Mouse (Mus musculus) intestine, embryonic 14.5 days (tissue): ENCODE results near the gene Unc45a. TPM values are rescaled to one million over a fixed set of nuclear protein-coding genes. Genes with fewer than 3 reads are reported as not detected.

ENCODE experiments used
- ATAC-seq: fragments of 200-750 bp; cut with Nextera tagmentation; replicated peaks from 2 replicates; pipeline ENCODE4 v1.8.0; 2017; ENCODE audit warnings: low read depth, moderate number of reproducible peaks, moderate TSS enrichment, moderate library complexity; ENCODE audit not compliant: low FRiP score, low TSS enrichment
- DNase-seq: peaks from one replicate; pipeline ENCODE4 v3.0.0-alpha.2; 2018; ENCODE audit warnings: low spot score
- H3K27ac ChIP-seq: fragments of 300-500 bp; sonication (generic); 2 replicates; pipeline ENCODE4 v1.5.1; 2014; ENCODE audit warnings: low read depth, mild to moderate bottlenecking, control low read depth
- H3K27me3 ChIP-seq: fragments of 300-500 bp; sonication (generic); replicated peaks from 2 replicates; pipeline ENCODE4 v1.6.1; 2014; ENCODE audit warnings: low read length, control low read depth; ENCODE audit not compliant: control insufficient read depth, insufficient read depth
- H3K36me3 ChIP-seq: fragments of 300-500 bp; sonication (generic); 2 replicates; pipeline ENCODE4 v1.6.1; 2014; ENCODE audit warnings: low read length, control low read depth; ENCODE audit not compliant: control insufficient read depth, insufficient read depth
- H3K4me1 ChIP-seq: fragments of 300-500 bp; sonication (generic); replicated peaks from 2 replicates; pipeline ENCODE4 v1.6.1; 2014; ENCODE audit warnings: low read length, control low read depth, mixed read lengths; ENCODE audit not compliant: control insufficient read depth, insufficient read depth
- H3K4me2 ChIP-seq: fragments of 300-500 bp; sonication (generic); 2 replicates; pipeline ENCODE4 v1.6.1; 2014; ENCODE audit warnings: low read length
- H3K4me3 ChIP-seq: fragments of 300-500 bp; sonication (generic); 2 replicates; pipeline ENCODE4 v1.5.1; 2014; ENCODE audit warnings: low read depth, low read length, control low read depth, mixed read lengths
- H3K9ac ChIP-seq: fragments of 300-500 bp; sonication (generic); 2 replicates; pipeline ENCODE4 v1.6.1; 2014; ENCODE audit warnings: mild to moderate bottlenecking, low read length
- H3K9me3 ChIP-seq: fragments of 300-500 bp; sonication (generic); 2 replicates; pipeline ENCODE4 v1.6.1; 2016; ENCODE audit warnings: low read length, control low read depth; ENCODE audit not compliant: control insufficient read depth
- WGBS: fragments of 180-500 bp; shearing (Covaris S2); extraction: QIAGEN DNeasy Blood & Tissue Kit; methylation state at CpG from one replicate; pipeline ENCODE4 v1.1.7; 2014; 5-methylcytosine and 5-hydroxymethylcytosine counted together
- polyA plus RNA-seq: library from polyadenylated mRNA; unstranded; fragments of >200 nt; fragmentation: Nextera tagmentation; extraction: Ambion mirVana; gene quantifications from 2 replicates; pipeline ENCODE4 v1.2.1, GENCODE M21; 2014

Gene Unc45a
- polyA plus RNA-seq, 1 experiment from 2014 or later, result 29.9 TPM

DNA sequence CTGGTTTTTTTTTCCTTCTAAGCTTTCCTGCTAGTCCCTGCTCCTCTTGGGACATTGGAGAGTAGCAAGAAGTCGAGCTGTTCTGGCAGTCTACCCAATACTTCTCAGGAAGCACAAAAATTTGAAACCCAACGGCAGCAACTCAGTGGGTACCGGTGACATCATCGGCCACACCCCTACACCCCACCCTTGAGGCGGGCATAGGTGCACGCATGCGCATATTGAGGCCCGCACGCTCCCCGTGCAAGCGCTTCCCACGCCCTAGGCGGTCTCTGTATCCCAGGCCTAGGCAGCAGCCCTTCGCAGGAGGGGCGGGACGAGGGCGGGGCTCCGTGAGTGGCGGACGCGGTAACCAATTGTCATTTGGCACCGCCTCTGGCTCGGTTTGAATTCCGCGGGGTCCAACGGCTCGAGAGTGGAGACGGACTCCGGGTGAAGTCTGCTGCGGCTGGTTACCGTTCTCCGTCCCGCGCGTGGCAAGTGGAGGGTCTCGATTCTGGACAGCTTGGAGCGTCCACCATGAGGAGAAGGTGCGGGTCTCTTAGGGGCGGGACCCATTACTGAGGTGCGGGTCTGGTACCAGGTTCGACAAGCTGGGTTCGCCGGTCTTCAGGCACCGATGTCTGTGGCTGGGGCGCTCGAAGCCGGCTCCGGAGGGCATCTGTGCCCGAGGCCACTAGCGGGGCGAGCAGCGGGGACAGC lies 46.6 kb downstream of the Unc45a start, which contains the start of gene Prc1:
Gene Prc1, plus strand, starts transcription at position 389 of the 702 bp plus-strand sequence.
- H3K9me3 ChIP-seq, result no peaks in the 10 kb centered on the region
- H3K4me2 ChIP-seq, result peak within 1 kb of the TSS; percentile 54
- H3K9ac ChIP-seq, result peak within 1 kb of the TSS; percentile 50
- peak; percentile 100 for DNase-seq
- no peaks in the 10 kb centered on the region for H3K27me3 ChIP-seq
- ATAC-seq, result peak; percentile 99
- peak within 1 kb of the TSS; percentile 55 for H3K4me3 ChIP-seq
- peak within 1 kb of the TSS; percentile 62 for H3K27ac ChIP-seq
- peaks cover 12% of the 10 kb centered on the region for H3K4me1 ChIP-seq
- WGBS, result under 1% methylated on average over 52 of the region's 52 CpGs
- peaks cover 15% of the 10 kb centered on the region for H3K36me3 ChIP-seq

DNA sequence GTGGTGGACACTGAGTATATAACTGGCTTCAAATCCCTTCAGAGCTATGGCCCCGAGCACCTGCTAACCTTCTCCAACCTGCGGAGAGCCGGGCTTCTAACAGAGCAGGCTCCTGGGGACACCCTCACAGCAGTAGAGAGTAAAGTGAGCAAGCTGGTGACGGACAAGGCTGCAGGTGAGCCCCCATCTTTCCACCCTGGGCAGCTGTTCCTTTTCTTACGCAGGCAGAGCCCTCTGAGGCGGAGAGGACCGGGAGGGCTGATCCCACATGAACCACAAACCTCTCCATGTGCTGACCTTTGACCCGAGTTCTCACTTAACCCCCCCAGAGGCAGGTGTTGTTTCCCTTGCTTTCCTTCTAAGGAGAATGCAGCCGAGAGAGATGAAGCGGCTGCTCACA lies 53.1 kb downstream of the Unc45a start:
- no peaks in the 10 kb centered on the region for H3K9me3 ChIP-seq
- H3K4me3 ChIP-seq, result no peak overlapping the region
- no peak overlapping the region for H3K4me2 ChIP-seq
- no peak for DNase-seq
- no peak overlapping the region for H3K27ac ChIP-seq
- WGBS, result 83% methylated on average over 10 of the region's 10 CpGs
- ATAC-seq, result no peak
- no peaks in the 10 kb centered on the region for H3K27me3 ChIP-seq
- H3K4me1 ChIP-seq, result no peaks in the 10 kb centered on the region
- H3K9ac ChIP-seq, result no peak overlapping the region
- peaks cover 63% of the 10 kb centered on the region for H3K36me3 ChIP-seq

DNA sequence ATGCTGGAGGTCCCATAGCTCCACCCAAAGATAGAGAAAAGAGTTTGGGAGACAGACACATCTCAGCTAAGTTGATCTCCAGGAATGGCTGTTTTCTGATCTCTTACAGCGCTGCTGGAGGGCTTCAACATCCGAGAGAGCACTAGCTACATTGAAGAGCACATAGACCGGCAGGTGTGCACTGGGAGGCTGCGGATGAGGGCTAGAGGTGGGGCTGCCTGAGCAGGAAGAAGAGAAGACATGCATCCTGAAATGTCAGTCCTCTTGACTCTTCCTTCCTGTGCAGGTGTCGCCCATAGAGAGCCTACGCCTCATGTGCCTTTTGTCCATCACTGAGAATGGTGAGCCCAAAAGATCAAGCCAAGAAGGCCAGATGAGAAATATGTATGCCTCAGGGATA lies 55.1 kb downstream of the Unc45a start:
- H3K27ac ChIP-seq, result no peak overlapping the region
- 92% methylated on average over 6 of the region's 6 CpGs for WGBS
- no peaks in the 10 kb centered on the region for H3K27me3 ChIP-seq
- H3K9me3 ChIP-seq, result no peaks in the 10 kb centered on the region
- H3K4me1 ChIP-seq, result no peaks in the 10 kb centered on the region
- peaks cover 64% of the 10 kb centered on the region for H3K36me3 ChIP-seq
- no peak overlapping the region for H3K4me3 ChIP-seq
- DNase-seq (no peak), ATAC-seq (no peak)
- no peak overlapping the region for H3K4me2 ChIP-seq
- no peak overlapping the region for H3K9ac ChIP-seq

DNA sequence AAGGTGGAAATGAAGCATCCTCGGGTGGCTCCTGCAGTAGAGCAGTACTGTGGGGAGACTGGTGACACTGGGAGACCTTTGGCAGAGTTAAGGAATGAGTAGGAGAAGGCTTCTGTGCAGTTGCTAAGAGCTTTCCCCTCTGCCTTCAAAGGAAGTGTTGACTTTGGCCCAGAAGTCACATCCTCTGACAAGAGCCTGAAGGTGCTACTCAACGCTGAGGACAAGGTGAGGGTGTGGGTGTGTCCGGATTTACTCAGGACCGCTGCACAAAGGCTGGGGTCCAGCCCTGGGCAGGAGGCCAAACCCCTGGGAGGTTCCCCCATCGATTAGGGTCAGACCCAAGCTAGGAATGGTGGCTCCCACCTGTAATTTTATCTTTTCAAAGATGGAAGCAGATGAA lies 56.4 kb downstream of the Unc45a start:
- no peak overlapping the region for H3K4me3 ChIP-seq
- no peak overlapping the region for H3K27ac ChIP-seq
- H3K36me3 ChIP-seq, result peaks cover 72% of the 10 kb centered on the region
- H3K27me3 ChIP-seq, result no peaks in the 10 kb centered on the region
- no peaks in the 10 kb centered on the region for H3K4me1 ChIP-seq
- H3K9me3 ChIP-seq, result no peaks in the 10 kb centered on the region
- DNase-seq, result no peak
- WGBS, result 87% methylated on average over 5 of the region's 5 CpGs
- ATAC-seq, result no peak
- H3K4me2 ChIP-seq, result no peak overlapping the region
- H3K9ac ChIP-seq, result no peak overlapping the region

DNA sequence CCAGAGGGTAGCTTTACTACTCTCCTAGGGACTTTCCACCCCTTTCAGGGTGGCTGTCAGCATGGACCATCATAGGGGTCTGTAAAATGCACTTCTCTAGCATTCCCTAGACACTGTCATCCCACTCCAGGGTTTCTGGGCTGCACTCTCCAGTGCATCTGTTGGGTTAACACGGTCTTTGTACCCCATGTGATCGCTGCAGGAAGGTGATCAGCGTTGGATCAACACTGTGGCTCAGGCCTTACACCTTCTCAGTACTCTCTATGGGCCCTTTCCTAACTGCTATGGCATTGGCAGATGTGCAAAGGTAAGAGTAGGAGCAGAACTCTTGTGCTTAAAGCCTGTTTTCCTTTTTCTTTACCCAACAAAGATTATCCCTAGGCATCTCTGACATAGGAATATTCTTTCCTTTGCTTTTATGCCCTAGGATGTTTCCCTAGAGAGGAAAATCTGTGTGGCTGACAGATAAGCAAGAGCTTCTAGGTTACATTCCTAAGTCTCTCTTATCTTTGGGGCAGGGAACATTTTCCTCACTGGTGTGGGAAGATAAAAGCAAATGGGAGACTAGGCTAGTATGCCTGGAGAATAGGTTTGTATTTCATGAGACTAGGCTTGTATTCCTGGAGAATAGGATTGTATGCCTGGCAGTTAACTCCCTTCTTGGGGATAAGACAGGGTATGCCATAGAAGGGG lies 57.4 kb downstream of the Unc45a start:
- no peak overlapping the region for H3K4me2 ChIP-seq
- no peaks in the 10 kb centered on the region for H3K4me1 ChIP-seq
- 85% methylated on average over 3 of the region's 3 CpGs for WGBS
- no peak overlapping the region for H3K9ac ChIP-seq
- H3K27ac ChIP-seq, result no peak overlapping the region
- ATAC-seq (no peak), DNase-seq (no peak)
- H3K9me3 ChIP-seq, result no peaks in the 10 kb centered on the region
- no peak overlapping the region for H3K4me3 ChIP-seq
- peaks cover 76% of the 10 kb centered on the region for H3K36me3 ChIP-seq
- no peaks in the 10 kb centered on the region for H3K27me3 ChIP-seq

DNA sequence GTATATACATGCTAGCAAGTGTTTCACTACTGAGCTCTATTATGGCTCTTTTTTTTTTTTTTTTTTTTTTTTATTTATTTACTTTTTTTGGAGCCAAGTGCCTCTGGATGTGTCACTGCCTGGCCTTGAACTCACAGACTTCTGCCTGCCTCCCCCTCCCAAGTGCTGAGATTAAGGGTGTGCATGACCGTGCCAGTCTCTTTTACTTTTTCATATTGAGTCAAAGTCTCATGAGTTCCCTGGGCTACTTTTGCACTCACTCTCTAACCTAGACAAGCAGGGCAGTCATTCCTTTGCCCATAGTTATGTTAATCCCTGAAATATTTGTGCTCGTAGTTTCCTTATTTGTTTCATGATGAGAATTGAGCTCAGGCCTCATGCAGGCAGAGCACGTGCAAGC lies 59.2 kb downstream of the Unc45a start:
- H3K4me3 ChIP-seq, result no peak overlapping the region
- no peak overlapping the region for H3K9ac ChIP-seq
- ATAC-seq (no peak), DNase-seq (no peak)
- no peak overlapping the region for H3K4me2 ChIP-seq
- no peaks in the 10 kb centered on the region for H3K4me1 ChIP-seq
- WGBS, result 90% methylated on average over 3 of the region's 3 CpGs
- H3K36me3 ChIP-seq, result peaks cover 71% of the 10 kb centered on the region
- H3K27ac ChIP-seq, result no peak overlapping the region
- H3K27me3 ChIP-seq, result no peaks in the 10 kb centered on the region
- no peaks in the 10 kb centered on the region for H3K9me3 ChIP-seq

DNA sequence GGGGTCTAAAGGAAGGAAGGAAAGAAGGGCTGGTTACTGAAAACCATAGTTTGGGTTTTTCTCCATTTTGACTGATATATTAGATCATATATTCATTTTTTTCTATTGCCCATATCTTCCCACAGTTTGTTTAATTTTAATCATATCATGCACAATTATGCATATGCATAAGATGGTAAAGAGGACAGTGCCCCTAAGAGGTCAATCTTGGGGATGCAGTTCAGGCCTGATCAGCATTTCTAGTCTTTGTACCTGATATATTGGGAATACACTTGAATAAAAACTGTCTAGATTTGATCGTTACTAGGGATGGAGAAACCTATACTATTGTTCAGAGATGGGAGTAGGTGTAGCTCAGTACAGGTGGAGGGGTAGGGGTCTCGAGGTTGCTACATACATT lies 59.8 kb downstream of the Unc45a start:
- no peak for DNase-seq
- Histone ChIP-seq H3K27ac (no peak overlapping the region), H3K36me3 (peaks cover 71% of the 10 kb centered on the region), H3K4me1 (no peaks in the 10 kb centered on the region), H3K4me3 (no peak overlapping the region), H3K9me3 (no peaks in the 10 kb centered on the region), H3K9ac (no peak overlapping the region), H3K27me3 (no peaks in the 10 kb centered on the region), H3K4me2 (no peak overlapping the region)
- WGBS, result 93% methylated on average over 2 of the region's 2 CpGs
- ATAC-seq, result no peak

DNA sequence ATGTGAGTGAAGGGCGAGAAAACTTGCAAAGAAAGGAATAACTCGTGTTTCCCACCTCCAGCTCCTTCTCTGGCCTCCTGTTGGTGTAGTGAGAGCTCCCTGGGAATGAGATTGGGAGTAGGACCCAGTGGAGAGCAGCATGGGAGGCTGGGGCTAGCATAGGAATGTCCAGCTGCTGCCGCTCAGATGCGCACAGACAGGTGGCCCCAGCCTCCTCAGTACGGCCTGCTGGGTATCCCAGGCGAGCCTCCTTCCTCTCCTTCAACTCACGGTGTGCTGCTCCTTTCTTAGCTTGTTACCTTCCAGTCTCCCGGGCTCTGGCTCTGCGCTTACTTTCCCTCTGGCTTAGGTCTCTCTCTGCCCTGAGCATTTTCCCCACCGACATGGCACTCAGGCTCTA lies 60.8 kb downstream of the Unc45a start:
- no peak for DNase-seq
- no peak overlapping the region for H3K4me3 ChIP-seq
- ATAC-seq, result no peak
- no peak overlapping the region for H3K27ac ChIP-seq
- H3K4me1 ChIP-seq, result no peaks in the 10 kb centered on the region
- no peak overlapping the region for H3K4me2 ChIP-seq
- peaks cover 69% of the 10 kb centered on the region for H3K36me3 ChIP-seq
- peaks cover 3% of the 10 kb centered on the region for H3K9me3 ChIP-seq
- WGBS, result 87% methylated on average over 10 of the region's 10 CpGs
- no peak overlapping the region for H3K9ac ChIP-seq
- H3K27me3 ChIP-seq, result no peaks in the 10 kb centered on the region

DNA sequence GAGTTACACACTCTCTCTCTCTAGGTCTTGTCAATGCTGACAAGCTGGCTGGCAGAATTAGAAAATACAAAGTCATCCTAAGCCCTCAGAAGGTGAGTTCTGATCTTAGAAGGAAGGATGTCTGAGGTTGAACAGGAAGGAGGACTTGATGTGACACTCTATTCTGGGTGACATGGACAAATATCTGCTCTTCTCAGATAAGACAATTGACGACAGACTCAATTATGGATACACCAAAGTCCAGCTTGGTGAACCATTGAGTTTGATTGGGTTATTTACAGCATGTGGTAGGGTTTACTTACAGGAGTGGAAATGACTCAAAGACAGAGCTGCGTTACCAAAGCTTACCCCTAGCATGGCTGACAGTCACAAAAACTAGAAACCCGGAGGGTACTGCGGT lies 64.4 kb downstream of the Unc45a start:
- H3K27ac ChIP-seq, result no peak overlapping the region
- no peak for DNase-seq
- no peak overlapping the region for H3K9ac ChIP-seq
- ATAC-seq, result no peak
- peaks cover 72% of the 10 kb centered on the region for H3K36me3 ChIP-seq
- H3K9me3 ChIP-seq, result peaks cover 12% of the 10 kb centered on the region
- H3K4me1 ChIP-seq, result no peaks in the 10 kb centered on the region
- no peak overlapping the region for H3K4me3 ChIP-seq
- 95% methylated on average over 4 of the region's 4 CpGs for WGBS
- H3K27me3 ChIP-seq, result no peaks in the 10 kb centered on the region
- no peak overlapping the region for H3K4me2 ChIP-seq
